Mouse (Mus musculus): Measurements from ENCODE around the gene Npepl1.

DNA sequence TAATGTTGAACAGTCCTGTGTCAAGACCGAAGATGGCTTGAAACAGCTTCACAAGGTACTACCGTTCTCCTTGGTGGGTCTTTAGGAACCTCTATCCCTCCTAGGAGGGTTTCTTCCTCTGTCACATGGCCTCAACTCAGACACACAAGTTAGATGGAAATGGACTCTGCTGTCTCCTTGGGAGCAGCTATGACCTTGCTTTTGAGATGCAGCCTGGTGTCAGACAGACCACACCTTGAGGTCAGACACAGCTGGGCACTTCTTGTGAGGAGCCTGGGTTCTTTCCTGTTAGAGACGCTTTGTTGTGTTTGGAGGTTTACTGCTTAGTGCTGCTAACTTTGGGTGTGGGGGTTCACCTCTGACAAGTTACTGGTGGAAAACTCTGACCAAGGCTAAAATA is 15.1 kb upstream of the Npepl1 start:
- no peak for TF ChIP-seq CTCF (IDR thresholded peaks at IDR 0.05; ENCODE audit: insufficient read depth, low read length)
- no peak for TF ChIP-seq POLR2A (IDR thresholded peaks at IDR 0.05; ENCODE audit: borderline replicate concordance, extremely low read depth, low read depth, low read length)

Data from lung, adult 2 months (tissue).